In the genomic region with DNA sequence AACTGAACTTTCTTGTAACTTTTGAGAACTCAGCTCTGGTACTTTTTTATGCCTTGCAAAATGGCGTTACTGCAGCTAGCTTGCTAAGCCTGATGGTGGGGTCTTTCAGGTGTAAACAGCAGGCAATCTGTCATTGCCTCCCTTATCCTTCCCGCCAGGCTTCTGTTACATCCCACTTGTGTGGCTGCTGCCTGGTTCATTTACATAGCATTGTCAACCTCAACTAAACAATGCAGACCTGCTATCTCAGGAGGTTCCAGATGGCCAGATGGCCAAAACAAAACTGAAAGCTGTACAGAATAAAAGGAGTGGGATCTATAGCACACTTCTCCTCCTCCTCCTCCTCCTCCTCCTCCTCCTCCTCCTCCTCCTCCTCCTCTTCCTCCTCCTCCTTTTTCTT, we compare ENCODE assay signal across 24 mouse cellular contexts. TPM values are rescaled to one million over a fixed set of nuclear protein-coding genes. Genes with fewer than 3 reads are reported as not detected.
DNase-seq lines count a peak whose midpoint lies in the region; ATAC-seq and TF ChIP-seq lines count a peak whose summit lies in the region.
"Not testable (repeated sequence)": the region's sequence is repeated elsewhere in the genome, so short reads cannot be mapped to it uniquely, and the experiment has no call there.
"Had no signal": no experiment of that assay in that cellular context is flagged by ENCODE, and none has a peak within 500 bp of the region (broad histone marks: within the 10 kb centered on the region; RNA-seq: fewer than 3 reads in every experiment).

No protein-coding gene starts in this region.

- H3K4me1 ChIP-seq in midbrain, postnatal 0 days (ENCODE audit: insufficient read depth, low read length), result not testable (repeated sequence)

- not testable (repeated sequence) for H3K9me3 ChIP-seq in midbrain, postnatal 0 days (ENCODE audit: low read length)

- H3K4me2 ChIP-seq in midbrain, postnatal 0 days (ENCODE audit: low read depth, low read length, poor library complexity, severe bottlenecking), result not testable (repeated sequence)

- TF ChIP-seq CTCF in midbrain, postnatal 0 days (IDR thresholded peaks at IDR 0.05), result not testable (repeated sequence)

- H3K36me3 ChIP-seq in midbrain, postnatal 0 days (ENCODE audit: insufficient read depth, low read length), result not testable (repeated sequence)

- not testable (repeated sequence) for H3K9ac ChIP-seq in midbrain, postnatal 0 days (replicated peaks; ENCODE audit: low read length, poor library complexity, severe bottlenecking)

- not testable (repeated sequence) for H3K27ac ChIP-seq in midbrain, postnatal 0 days (ENCODE audit: low read depth, low read length)

- not testable (repeated sequence) for H3K4me3 ChIP-seq in midbrain, postnatal 0 days (ENCODE audit: low read depth, low read length)

- not testable (repeated sequence) for H3K27me3 ChIP-seq in midbrain, postnatal 0 days (ENCODE audit: insufficient read depth, low read length)

- peak; percentile 63 for DNase-seq in ES-CJ7 (ENCODE audit: low read depth, low spot score)
- peak; percentile 68 for DNase-seq in ZHBTc4 (ENCODE audit: low read depth, low spot score)
- peak; percentile 17 for DNase-seq in cerebellum, adult 11-12 months
- DNase-seq in cerebellum, adult 8-10 months, result peak; percentile 5
- DNase-seq in cerebellum, adult 9-11 months, result peak; percentile 17
- DNase-seq in midbrain, postnatal 0 days (ENCODE audit: low spot score), result peak; percentile 2

- ATAC-seq in cerebellum, adult (ENCODE audit: insufficient number of reproducible peaks, low FRiP score, low TSS enrichment), result peak; percentile 61; the same call in 1 of the 2 replicates
- ATAC-seq in midbrain, postnatal 0 days (ENCODE audit: low FRiP score), result not testable (repeated sequence)

- 75% methylated on average over 2 of the region's 2 CpGs for WGBS in midbrain, postnatal 0 days

RNA-seq across cellular contexts. Expression of gene C130073F10Rik, which starts 21.6 kb away (rescaled TPM):
- not detected in 2 replicates for total RNA-seq in midbrain, postnatal 0 days (2014; rRNA removed)
- not detected in 2 replicates for polyA plus RNA-seq in midbrain, postnatal 0 days (2015; fragmentation: Nextera tagmentation; extraction: Ambion mirVana)
- total RNA-seq: adrenal gland, adult 2 months; adrenal gland, postnatal 10 days; adrenal gland, postnatal 25 days; adrenal gland, postnatal 4 days; CH12.LX; common myeloid progenitor, adult 5-6 weeks; forebrain, postnatal 0 days; gastrocnemius, adult 18-20 months; MEL had no signal
- polyA plus RNA-seq: adrenal gland, adult 2 months; CD4-positive, CD25-positive, alpha-beta regulatory T cell, adult 4 months; embryonic facial prominence, embryonic 11.5 days; embryonic facial prominence, embryonic 13.5 days; erythroblast, embryonic 14.5 days; forebrain, embryonic 10.5 days; forebrain, embryonic 12.5 days; forebrain, embryonic 15.5 days; forebrain, postnatal 0 days had no signal

RNA-seq across cellular contexts. Expression of gene B020004J07Rik, which starts 28.2 kb away (rescaled TPM):
- not detected in 2 replicates for total RNA-seq in midbrain, postnatal 0 days (2014; rRNA removed)
- polyA plus RNA-seq in midbrain, postnatal 0 days (2015; fragmentation: Nextera tagmentation; extraction: Ambion mirVana), result not detected in 2 replicates
- total RNA-seq: adrenal gland, adult 2 months; adrenal gland, postnatal 10 days; adrenal gland, postnatal 25 days; adrenal gland, postnatal 4 days; CH12.LX; common myeloid progenitor, adult 5-6 weeks; forebrain, postnatal 0 days; gastrocnemius, adult 18-20 months; MEL had no signal
- polyA plus RNA-seq: adrenal gland, adult 2 months; CD4-positive, CD25-positive, alpha-beta regulatory T cell, adult 4 months; embryonic facial prominence, embryonic 11.5 days; embryonic facial prominence, embryonic 13.5 days; embryonic facial prominence, embryonic 15.5 days; erythroblast, embryonic 14.5 days; forebrain, embryonic 10.5 days; forebrain, embryonic 12.5 days; forebrain, embryonic 15.5 days; forebrain, postnatal 0 days had no signal

RNA-seq across cellular contexts. Expression of gene Gm12800, which starts 36.9 kb away (rescaled TPM):
- total RNA-seq in midbrain, postnatal 0 days (2014; rRNA removed), result not detected in 2 replicates
- polyA plus RNA-seq in midbrain, postnatal 0 days (2015; fragmentation: Nextera tagmentation; extraction: Ambion mirVana), result not detected in 2 replicates
- total RNA-seq: adrenal gland, adult 2 months; adrenal gland, postnatal 10 days; adrenal gland, postnatal 25 days; adrenal gland, postnatal 4 days; CH12.LX; common myeloid progenitor, adult 5-6 weeks; forebrain, postnatal 0 days; gastrocnemius, adult 18-20 months; MEL had no signal
- polyA plus RNA-seq: adrenal gland, adult 2 months; CD4-positive, CD25-positive, alpha-beta regulatory T cell, adult 4 months; embryonic facial prominence, embryonic 11.5 days; embryonic facial prominence, embryonic 13.5 days; embryonic facial prominence, embryonic 15.5 days; erythroblast, embryonic 14.5 days; forebrain, embryonic 10.5 days; forebrain, embryonic 12.5 days; forebrain, embryonic 15.5 days; forebrain, postnatal 0 days had no signal

Comparison
In these comparisons a context has a peak if more than half of its experiments do, and no peak if none do; other contexts are left out.
1. DNase-seq: peak in every context shown above with its lines; median percentile 68 in ZHBTc4; 63 in ES-CJ7; 17 in cerebellum, adult 11-12 months; 17 in cerebellum, adult 9-11 months; 5 in cerebellum, adult 8-10 months; 2 in midbrain, postnatal 0 days.